Comparison of ENCODE assay signal across 15 mouse cellular contexts in the genomic region with DNA sequence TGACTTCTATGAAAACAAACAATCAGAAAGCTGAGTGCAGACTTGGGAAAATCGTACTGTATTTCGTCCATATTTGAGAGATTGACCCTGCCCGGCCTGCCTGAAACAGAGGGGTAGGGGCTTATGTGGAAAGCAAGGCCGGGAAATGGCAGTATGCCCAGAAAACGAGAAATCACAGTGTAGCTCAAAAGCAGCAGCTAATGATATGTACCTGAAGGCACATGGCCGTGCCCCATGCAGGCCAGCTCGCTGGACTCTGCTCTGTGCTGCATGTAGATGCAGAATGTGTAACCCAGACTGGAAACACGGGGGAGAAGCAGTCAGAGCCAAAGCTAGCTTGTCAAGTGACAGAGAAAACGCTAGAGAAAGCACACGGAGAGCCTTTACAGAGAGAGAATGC. TPM values are rescaled to one million over a fixed set of nuclear protein-coding genes. Genes with fewer than 3 reads are reported as not detected.
DNase-seq lines count a peak whose midpoint lies in the region; ATAC-seq and TF ChIP-seq lines count a peak whose summit lies in the region.
"Had no signal": no experiment of that assay in that cellular context is flagged by ENCODE, and none has a peak within 500 bp of the region (broad histone marks: within the 10 kb centered on the region; RNA-seq: fewer than 3 reads in every experiment).

No protein-coding gene starts in this region.

- no peak overlapping the region for H3K9ac ChIP-seq in kidney, embryonic 14.5 days (ENCODE audit: low read depth, low read length)
- no peak overlapping the region for H3K9ac ChIP-seq in intestine, embryonic 16.5 days (ENCODE audit: low read depth, low read length)

- 82% methylated on average over 10 of the region's 10 CpGs for WGBS in kidney, embryonic 14.5 days
- whole genome bisulfite sequencing in intestine, embryonic 16.5 days, result 63% methylated on average over 10 of the region's 10 CpGs

- H3K27ac ChIP-seq in kidney, embryonic 14.5 days (ENCODE audit: low read depth, low read length), result no peak overlapping the region
- peak overlapping the region; percentile 70 for H3K27ac ChIP-seq in intestine, embryonic 16.5 days (ENCODE audit: low read length)

- no peak overlapping the region for H3K4me2 ChIP-seq in kidney, embryonic 14.5 days (replicated peaks; ENCODE audit: low read depth, low read length)
- H3K4me2 ChIP-seq in intestine, embryonic 16.5 days (ENCODE audit: low read depth, low read length), result no peak overlapping the region
- H3K4me2 ChIP-seq: heart, embryonic 11.5 days had no signal

- H3K36me3 ChIP-seq in kidney, embryonic 14.5 days (ENCODE audit: control insufficient read depth, insufficient read depth, low read length), result no peaks in the 10 kb centered on the region
- H3K36me3 ChIP-seq in intestine, embryonic 16.5 days (ENCODE audit: control insufficient read depth, insufficient read depth, low read length), result no peaks in the 10 kb centered on the region

- no peak for TF ChIP-seq CTCF in brain, embryonic 14.5 days (IDR thresholded peaks at IDR 0.05; ENCODE audit: borderline replicate concordance, extremely low read depth, insufficient read depth, insufficient read length)

- no peak overlapping the region for H3K4me3 ChIP-seq in kidney, embryonic 14.5 days (ENCODE audit: low read length)
- H3K4me3 ChIP-seq in intestine, embryonic 16.5 days (ENCODE audit: low read length), result no peak overlapping the region
- H3K4me3 ChIP-seq: megakaryocyte, embryonic 14.5 days had no signal

- H3K27me3 ChIP-seq in kidney, embryonic 14.5 days (ENCODE audit: control insufficient read depth, insufficient read depth, low read length), result no peaks in the 10 kb centered on the region
- H3K27me3 ChIP-seq in intestine, embryonic 16.5 days (replicated peaks; ENCODE audit: control insufficient read depth, insufficient read depth, low read length), result no peaks in the 10 kb centered on the region
- H3K27me3 ChIP-seq: megakaryocyte, embryonic 14.5 days had no signal

- H3K4me1 ChIP-seq in kidney, embryonic 14.5 days (ENCODE audit: control insufficient read depth, insufficient read depth, low read length), result no peaks in the 10 kb centered on the region
- H3K4me1 ChIP-seq in intestine, embryonic 16.5 days (ENCODE audit: control insufficient read depth, insufficient read depth, low read length), result peaks cover 7% of the 10 kb centered on the region

- no peaks in the 10 kb centered on the region for H3K9me3 ChIP-seq in kidney, embryonic 14.5 days (ENCODE audit: control insufficient read depth, low read length)
- H3K9me3 ChIP-seq in intestine, embryonic 16.5 days (ENCODE audit: control insufficient read depth, low read length), result no peaks in the 10 kb centered on the region

- peak; percentile 41 for DNase-seq in kidney, adult 18-20 months
- peak; percentile 50 for DNase-seq in brain, embryonic 14.5 days (ENCODE audit: low read depth)
- peak; percentile 62 to 67 for DNase-seq in kidney, postnatal 36 days
- DNase-seq in layer of hippocampus, postnatal 25 days (ENCODE audit: extremely low spot score in 1 of 2, low spot score in 1 of 2), result no peak
- DNase-seq in urinary bladder, postnatal 4 days (ENCODE audit: low spot score in 2 of 2), result no peak
- DNase-seq: adrenal gland, postnatal 14 days; cerebellum, adult 9-11 months; embryo, embryonic 11 days; retina, postnatal 1 day had no signal

- ATAC-seq in kidney, embryonic 14.5 days (ENCODE audit: low FRiP score, low TSS enrichment), result no peak
- ATAC-seq in intestine, embryonic 16.5 days, result peak; percentile 45; the same call in 1 of the 2 replicates
- ATAC-seq: CD4-positive, CD25-positive, alpha-beta regulatory T cell, adult 4 months; inflammation-experienced regulatory T-cells, adult 6 months had no signal

- no peak for TF ChIP-seq POLR2A in brain, embryonic 14.5 days (IDR thresholded peaks at IDR 0.05; ENCODE audit: borderline replicate concordance, extremely low read depth, insufficient read depth, insufficient read length, poor library complexity, severe bottlenecking)

RNA-seq across cellular contexts. Expression of a gene that starts 12.6 kb away (rescaled TPM):
- polyA plus RNA-seq in kidney, embryonic 14.5 days (2014; fragmentation: Nextera tagmentation; extraction: Ambion mirVana), result 6.8 and 11.0 TPM in 2 replicates
- 30.5 and 36.9 TPM in 2 replicates for polyA plus RNA-seq in brain, embryonic 14.5 days (2012; rRNA removed)
- 8.6 and 10.1 TPM in 2 replicates for polyA plus RNA-seq in intestine, embryonic 16.5 days (2015; fragmentation: Nextera tagmentation; extraction: Ambion mirVana)
- 10 to 100 TPM; 43.0 to 46.6 TPM for total RNA-seq in layer of hippocampus, postnatal 25 days (2021)

RNA-seq across cellular contexts. Expression of a gene that starts 57.8 kb away (rescaled TPM):
- 35.2 and 58.8 TPM in 2 replicates for polyA plus RNA-seq in kidney, embryonic 14.5 days (2014; fragmentation: Nextera tagmentation; extraction: Ambion mirVana)
- polyA plus RNA-seq in brain, embryonic 14.5 days (2012; rRNA removed), result 100 and 109 TPM in 2 replicates
- 18.0 and 18.6 TPM in 2 replicates for polyA plus RNA-seq in intestine, embryonic 16.5 days (2015; fragmentation: Nextera tagmentation; extraction: Ambion mirVana)
- 10 to 100 TPM; 45.4 to 48.1 TPM for total RNA-seq in layer of hippocampus, postnatal 25 days (2021)

Comparison
In these comparisons a context has a peak if more than half of its experiments do, and no peak if none do; other contexts are left out.
1. DNase-seq: peak in kidney, adult 18-20 months (single experiment), brain, embryonic 14.5 days (single experiment) and kidney, postnatal 36 days (2 of 2); none in layer of hippocampus, postnatal 25 days (0 of 2) and urinary bladder, postnatal 4 days (0 of 2).